Mouse (Mus musculus) fat pad, adult 2 months (tissue): ENCODE results near the gene Rad23a.
"Not testable (repeated sequence)": the region's sequence is repeated elsewhere in the genome, so short reads cannot be mapped to it uniquely, and the experiment has no call there.

Experiments used
- DNase-seq: peaks from one replicate; pipeline ENCODE4 v3.0.0-alpha.2; 2011; ENCODE audit warnings: low read depth, low spot score; ENCODE audit errors: extremely low read depth

Gene Rad23a

DNA sequence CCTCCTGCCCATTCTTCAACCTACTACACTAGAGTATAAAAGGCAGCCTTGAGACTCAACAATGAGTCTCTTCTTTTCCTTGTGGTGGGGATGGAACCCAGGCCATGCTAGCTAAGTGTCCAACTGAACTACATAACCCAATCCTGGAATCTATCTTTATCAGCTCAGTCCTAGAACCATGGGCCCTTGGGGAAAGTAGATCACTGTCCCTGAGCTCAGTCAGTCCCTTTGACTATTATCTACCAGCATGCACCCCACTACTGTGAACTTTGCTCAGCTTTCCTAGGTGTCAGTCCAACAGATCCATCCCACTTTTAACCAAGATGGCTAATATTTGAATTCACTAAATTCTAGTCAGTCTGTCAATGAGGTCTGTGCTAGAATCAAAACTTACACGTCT, 1.0 kb upstream of the Rad23a start:
- DNase-seq, result no peak

DNA sequence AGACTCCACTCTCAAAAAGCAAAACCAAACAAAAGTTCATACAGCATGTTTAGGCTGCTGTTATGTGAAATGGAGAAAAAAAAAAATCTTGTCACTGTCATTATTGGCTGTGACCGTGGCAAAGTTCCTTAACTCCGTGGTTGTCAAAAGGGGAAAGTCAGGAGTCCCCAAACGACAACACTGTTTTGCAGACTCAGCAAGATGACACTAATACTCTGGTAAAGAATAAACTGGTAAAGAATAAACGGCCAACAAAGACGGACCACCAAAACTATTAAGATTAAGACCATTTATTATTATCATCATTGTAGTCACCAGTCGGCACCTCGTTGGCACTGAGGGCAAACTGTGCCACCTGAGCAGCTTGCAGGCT, 604 bp downstream of the Rad23a start:
- DNase-seq, result no peak

DNA sequence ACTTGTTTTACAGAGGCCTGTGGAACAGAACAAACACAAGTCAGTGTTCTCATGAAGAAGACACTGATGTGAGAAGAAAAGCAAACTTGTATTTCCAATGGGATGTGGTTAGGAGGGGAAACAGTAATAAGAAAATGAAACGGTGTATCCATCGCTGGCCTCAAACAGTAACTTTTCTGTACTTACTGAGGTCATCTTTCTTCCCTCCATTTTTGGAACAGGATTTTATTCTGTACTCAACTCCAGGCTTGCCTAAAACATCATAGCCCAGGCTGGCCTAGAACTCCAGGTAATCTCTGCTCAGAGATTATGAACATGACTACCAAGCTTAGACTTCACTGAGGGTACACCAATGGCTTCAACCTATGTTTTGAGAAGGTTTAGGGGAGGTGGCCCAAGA, 1.1 kb downstream of the Rad23a start:
- no peak for DNase-seq

DNA sequence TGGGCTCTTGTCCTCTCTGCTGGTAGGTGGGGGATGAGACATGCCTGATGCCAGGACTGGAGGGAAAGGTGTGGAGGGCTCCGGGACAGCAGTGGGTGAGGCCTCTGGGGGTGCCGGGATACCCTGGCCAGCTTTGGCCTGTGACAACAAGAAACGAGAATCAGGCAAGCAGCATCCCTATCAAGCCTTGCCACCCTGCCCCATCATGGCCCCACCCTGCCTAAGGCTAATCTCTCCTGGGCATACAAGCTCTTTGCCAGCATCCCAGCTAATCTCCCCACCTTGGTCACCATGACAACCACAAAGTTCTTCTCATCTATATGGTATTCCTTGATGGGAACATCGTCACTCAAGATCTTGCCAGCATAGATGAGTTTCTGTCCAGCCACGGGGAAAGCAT, 2.0 kb downstream of the Rad23a start:
- no peak for DNase-seq

DNA sequence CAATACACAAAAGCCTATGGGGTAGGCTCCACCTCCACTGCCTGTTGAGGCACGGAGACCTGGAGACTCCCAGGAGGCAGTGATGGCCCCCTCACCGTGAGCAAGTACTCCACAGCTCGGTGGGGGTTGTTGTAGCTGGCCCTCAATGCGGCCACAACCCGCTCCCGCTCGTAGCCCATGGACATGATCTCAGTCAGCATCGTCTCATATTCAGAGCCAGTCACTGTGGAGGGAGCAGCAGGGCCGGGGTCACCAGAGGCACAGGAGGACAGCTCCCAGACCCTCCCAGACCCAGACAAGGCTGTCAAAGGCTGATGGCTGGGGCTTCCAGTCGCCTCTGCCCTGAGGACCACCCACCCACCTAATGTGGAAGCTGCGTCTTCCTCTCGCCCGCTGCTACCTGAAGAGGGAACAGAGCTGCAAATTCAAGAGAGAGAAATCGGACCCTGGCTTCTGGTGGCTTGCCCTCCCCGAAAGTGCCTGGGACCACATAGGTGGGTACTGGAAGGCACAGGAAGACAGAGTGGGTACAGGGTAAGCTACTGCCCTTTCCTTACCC, 2.5 kb downstream of the Rad23a start:
- DNase-seq, result no peak

DNA sequence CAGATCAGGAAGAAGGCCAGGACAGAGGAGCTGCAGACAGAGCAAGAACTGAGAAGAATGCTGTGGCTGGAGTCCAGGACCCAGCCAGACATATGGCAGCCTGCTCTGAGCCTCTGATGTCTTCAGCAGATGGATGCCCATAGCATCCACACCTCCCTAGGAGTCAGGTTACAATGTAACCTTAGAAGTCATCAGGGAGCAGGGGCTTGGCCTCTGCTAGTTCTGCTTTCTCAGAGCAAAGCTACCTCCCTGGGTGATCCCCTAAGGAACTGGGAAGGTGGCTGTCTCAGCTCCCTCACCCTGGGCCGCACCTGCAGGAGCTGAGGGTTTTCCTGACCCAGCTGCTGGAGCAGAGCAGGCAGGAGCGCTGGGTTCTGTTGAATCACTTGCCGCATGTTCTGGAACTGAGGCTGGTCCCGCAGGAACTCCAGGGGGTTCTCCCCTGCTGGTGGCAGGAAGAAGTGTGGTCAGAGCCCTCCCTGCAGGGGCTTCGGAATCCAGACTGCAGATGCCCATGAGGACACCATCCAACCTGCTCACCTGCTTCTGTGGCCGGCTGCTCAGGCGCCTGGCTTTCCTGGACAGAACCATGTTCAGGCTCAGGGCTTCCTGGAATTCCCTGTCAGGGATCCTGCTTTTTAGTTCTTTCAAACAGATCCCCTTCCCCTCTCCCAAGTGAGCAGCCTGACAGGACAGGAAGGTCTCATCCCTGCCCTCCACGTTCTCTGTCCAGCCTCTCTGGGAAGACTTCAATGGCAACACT, 3.1 kb downstream of the Rad23a start:
- DNase-seq, result no peak

DNA sequence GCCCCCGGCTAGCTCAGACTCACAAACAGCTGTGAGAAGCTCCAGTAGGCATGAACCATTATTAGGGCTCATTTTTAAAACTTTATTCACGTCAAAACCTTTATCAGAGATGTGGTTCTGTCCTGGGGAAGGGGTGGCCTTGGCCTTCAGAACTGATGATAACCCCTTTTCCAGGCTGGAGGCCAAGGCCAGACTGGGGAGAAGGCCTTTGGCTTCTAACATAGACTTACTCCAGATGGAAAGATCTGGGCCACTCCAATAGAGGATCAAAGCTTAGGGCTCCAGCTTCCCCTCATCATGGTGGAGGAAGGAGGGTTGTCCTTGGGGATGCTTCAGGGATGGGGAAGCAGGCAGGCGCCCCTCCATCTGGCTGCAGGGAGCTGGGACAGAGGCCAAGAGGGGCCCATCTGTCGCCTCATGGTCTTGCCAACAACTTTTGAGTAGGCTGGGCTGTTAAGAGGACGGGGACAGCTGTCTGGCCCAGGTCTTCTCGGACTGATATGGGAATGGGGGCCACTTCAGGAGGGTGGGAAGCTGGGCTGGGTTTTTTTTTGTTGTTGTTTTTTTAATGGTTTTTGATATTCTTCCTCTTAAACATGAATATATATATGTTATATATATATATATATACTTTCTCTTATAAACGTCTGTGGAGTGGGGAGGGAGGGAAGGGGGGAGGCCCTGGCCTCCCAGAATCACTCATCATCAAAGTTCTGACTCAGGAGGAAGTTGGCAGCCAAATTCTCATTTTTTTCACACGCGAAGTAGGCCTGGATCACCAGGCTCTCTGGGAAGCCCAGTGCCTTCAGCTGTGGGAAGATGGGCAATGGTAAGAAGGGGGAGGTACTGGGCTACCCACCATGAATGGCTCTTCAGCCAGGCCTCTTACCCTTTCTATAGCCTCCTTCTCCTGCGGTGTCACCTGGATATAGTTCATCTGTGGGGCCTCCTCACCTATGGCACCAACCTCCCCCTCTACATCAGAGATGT, 5.3 kb downstream of the Rad23a start:
- DNase-seq, result no peak

DNA sequence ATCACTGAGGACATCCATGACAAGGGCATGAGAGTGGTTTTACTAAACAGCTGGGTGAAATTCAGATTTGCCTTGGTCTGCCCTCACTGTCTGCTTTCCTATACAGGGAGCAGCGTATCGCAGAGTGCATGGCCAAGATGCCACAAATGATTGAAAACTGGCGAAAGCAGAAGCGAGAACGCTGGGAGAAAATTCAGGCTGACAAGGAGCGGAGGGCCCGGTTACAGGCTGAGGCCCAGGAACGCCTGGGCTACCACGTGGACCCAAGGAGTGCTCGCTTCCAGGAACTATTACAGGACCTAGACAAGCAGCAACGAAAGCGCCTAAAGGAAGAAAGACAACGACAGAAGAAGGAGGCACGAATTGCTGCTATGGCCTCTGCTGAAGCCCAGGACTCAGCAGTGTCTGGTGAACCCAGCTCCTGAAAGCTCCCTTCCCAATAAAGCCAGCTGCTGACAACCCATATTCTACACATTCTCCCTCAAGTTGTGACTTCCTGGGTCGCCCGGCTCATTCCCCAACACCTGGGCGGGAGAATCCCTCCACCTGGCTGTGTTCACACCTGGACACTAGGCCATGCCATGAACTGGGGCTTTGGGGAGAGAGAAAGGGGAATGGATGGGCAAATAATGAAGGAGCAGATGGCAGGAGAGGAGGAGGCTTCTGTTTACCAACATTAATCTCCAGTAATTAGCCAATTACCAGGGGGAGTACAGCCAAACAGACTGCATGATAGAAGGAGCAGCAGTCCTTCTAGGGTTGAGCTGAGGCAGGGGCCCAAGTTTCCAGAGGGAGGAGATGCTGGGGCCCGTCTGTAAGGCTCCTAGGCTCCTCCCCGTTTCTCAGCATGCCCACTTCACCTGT, 6.2 kb downstream of the Rad23a start:
- no peak for DNase-seq

DNA sequence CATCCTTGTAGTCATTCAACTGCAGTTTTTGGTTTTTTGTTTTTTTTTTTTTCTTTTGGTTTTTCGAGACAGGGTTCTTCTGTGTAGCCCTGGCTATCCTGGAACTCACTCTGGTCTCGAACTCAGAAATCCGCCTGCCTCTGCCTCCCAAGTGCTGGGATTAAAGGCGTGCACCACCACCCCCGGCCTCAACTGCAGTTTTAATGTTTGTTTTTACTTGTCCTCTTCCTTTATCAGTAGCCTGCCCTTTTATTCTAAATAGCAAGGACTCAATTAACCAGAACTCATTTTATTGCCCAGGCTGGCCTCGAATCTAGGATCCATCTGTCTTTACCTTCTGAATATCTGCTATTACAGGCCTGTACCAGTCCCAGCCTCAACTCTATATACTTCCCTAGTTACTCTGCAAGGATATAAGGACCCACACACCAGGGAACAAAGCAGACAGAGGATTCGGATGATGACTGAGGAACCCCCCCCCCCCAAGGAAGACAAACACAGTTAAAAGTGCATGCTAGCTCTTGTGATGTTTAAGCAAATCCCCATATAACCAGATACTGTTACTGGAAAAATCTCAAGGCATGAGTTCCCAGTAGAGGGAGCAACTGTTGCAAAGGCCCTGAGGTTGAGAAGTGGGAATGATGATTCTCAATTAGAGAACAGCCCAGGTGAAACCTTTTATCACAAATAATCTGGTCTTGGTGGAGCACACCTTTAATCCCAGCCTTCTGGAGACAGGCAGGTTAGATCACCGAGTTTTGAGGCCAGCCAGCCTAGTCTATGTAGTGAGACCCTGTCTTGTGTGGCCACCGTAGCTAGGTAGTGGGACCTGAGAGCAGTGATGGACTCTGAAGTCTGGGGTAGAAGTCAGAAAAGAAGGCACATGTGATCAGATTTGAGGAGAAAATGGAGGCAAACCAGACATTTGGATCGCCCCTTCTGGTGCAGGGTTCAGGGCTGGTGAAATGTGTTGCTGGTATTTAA, 7.4 kb downstream of the Rad23a start:
- no peak for DNase-seq

DNA sequence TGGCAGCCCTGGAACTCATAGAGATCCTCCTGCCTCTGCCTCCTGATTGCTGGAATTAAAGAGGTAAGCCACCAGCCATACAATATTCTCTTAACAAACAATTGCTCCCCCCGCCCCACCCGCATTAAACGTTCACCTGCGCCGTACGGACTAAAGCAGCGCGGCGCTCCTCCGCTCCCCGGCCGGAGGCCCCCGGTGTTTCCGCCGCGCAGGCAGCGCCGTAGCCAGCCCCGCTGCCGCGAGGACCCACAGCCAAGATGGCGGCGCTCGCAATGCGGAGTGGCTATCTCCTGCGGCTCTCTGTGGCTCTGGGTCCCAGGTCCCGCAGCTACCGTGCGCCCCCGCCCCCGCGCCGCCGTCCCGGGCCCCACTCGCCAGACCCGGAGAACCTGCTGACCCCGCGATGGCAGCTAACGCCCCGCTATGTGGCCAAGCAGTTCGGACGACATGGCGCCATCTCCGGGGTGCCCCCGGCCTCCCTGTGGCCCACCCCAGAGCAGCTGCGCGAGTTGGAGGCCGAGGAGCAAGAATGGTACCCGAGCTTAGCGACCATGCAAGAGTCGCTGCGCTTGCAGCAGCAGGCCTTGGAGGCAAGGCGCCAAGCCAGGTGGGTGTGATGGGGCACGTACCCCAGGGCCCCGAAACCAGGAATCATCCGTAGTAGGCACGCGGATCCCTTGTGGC, 8.3 kb downstream of the Rad23a start:
- no peak for DNase-seq

DNA sequence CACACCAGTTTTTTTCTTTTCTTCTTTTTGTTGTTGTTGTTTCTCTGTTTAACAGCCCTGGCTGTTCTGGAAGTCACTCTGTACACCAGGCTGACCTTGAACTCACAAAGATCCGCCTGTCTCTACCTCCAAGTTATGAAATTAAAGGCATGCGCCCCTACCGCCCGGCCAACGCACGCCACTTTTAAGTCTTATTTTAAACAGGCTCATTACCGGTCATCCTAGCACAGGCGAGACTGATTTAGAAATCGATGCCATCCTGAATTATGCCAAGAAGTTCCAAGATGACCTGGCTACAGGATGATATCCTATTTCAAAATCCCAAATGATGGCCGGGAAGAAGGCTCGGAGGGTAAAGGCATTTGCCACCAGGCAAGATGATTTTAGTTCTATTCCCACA, 9.0 kb downstream of the Rad23a start, which contains the start of gene Gadd45gip1:
Gadd45gip1 (plus strand) TSS at position 33 of the 400 bp plus-strand sequence.
- peak; percentile 52 for DNase-seq

DNA sequence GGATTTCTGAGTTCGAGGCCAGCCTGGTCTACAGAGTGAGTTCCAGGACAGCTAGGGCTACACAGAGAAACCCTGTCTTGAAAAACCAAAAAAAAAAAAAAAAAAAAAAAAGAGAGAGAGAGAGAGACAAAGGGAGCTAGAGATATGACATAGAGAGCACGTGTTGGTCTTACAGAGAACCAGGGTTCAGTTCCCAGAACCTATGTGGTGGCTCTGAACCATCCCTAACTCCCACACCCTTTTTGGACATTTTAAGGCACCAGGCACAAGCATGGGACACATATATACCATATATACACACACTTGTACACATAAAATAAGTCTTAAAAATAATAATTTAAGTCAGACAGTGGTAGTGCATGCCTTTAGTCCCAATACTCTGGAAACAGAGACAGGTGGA, 13.9 kb downstream of the Rad23a start:
- not testable (repeated sequence) for DNase-seq

DNA sequence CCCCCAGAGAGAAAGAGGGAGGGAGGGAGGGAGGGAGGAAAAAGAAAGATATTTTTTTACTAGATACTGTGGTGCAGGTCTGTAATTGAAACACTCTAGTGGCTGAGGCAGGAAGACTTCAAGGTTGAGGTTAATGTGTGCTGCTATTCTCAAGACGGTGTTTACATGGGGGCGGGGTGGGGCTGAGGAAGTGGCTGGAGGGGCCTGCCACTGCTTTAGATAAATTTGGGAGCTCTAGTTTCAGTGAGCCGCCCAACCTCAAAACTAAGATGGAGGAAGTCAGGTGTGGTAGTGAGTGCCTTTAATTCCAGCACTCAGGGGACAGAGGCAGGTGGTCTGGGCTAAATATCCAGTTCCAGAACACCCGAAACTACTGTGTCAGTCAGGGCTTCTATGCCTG, 14.8 kb downstream of the Rad23a start:
- no peak for DNase-seq

DNA sequence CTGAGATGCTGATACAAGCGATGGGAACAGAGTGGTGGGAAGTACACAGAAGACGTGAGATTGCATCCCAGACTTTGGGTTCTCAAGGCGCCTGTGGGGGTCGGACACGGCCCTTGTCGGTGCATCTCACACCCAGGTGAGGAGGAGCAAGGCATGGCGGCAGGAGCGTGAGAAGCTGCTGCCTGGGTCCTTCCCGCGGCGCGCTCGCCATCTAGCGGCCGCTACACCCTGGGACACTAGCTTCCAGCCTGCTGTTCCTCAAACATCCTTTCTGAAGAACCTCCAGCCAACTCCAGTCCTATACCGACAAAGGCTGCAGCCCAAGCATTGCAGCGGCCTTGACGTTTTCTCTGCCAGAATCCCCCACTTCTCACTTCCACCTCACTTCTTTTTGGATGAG, 16.8 kb downstream of the Rad23a start:
- no peak for DNase-seq

DNA sequence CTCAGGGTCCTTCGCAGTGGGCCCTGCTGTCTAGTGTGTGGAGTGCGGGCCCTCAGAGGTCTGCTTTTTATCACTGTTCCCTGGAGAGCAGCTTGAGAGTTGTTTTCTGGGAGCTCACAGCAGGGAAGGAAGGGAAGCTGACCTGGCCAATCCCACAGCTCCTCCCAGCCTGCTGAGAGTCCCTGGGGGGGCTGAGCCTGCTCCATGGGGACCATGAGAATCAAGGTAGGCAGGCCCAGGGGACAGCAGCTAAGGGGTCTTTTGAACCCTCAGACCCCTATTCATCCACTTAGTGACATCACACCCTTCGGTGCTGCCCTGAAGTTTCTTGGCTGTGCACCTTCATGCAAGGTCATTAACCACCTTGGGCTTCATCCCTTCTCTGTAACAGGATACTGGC, 17.7 kb downstream of the Rad23a start, which contains the start of gene Dand5:
Dand5 (minus strand) TSS at position 101 of the 400 bp plus-strand sequence.
- DNase-seq, result no peak

DNA sequence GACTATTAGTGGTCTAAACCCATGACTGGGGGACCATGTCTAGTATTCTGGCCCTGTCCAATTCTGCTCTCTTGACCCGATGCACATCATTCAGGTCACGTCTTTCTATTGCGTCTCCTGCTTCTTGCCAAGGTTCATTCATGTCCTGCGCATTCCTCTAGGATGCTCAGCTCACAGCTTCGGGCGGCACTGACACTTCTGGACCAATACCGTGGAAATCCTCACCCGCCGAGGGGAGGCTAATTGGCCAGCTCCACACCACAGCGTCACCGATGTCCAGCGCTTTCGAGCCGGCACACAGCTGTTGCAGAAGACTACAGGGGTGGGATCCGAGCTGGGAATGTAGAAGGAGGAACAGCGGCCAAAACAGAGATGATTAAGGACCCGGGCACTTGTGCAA, 24.3 kb downstream of the Rad23a start:
- no peak for DNase-seq

DNA sequence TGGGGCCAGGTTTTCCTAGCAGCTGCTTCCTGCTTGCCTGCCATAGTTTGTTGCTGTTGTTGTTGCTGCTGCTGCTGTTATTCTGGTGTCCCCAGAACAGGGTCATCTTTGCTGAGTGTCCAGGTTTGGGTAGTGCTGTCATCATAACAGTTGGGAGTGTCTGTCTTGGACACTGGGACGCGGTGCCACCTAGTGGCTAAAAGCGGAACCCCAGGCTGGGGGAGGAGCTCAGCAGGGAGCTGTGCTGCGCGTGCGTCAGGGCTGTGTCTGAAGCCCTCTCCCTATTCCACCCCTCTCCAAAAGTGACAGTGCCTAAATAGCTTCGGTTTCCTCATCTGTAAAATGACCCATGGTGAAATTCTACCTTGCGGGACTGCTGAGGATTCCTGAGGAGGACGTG, 24.9 kb downstream of the Rad23a start:
- no peak for DNase-seq

DNA sequence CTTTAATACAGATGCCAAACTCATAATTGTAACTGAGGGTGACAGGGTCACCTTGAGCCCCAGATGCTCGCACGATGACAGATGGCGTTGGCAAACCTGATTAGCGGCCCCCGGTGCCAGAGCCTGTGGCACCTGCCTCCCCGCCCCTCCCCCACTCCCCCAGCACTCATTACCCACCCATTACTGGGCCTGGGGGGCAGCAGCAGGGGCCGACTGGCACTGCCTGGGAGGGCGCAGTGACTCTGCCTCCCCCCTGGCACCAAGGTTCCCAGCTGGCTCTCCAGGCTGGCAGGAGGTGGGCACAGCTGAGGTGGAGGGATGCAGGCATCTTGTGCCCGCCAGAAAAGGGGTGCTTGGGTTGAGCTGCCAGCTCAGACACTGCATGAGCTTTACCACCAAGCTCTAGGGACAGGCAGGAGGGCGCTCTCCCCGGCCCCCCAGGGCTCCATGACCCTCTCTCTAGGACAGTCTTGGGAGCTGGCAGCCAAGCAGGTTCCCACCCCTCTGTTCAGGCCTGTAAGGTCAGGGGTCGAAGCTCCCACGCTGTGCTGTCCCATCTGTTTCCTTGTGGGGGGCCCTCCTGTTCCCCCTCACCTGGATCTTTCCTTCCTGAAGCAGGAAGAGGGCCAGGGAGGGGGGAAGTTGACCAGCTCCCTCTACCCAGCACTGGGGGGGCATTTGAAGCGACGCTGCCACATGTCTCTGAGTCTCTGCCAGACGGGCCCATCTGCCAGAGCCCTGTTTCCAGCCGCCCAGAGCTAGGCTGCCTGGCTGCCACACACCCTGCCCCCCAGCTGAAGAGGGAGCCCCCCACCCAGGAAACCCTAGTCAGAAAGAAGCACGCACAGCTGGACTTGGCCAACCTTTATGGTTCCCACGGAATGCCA, 25.7 kb downstream of the Rad23a start:
- no peak for DNase-seq
